Mouse (Mus musculus) lung, postnatal 10 days (tissue): ENCODE measurements around the gene Tmem50b.
A peak's percentile ranks its signal among the peaks of the same experiment; 100 is the strongest.

Experiments used
- DNase-seq: peaks from one replicate; pipeline ENCODE4 v3.0.0; 2021

Gene Tmem50b

GRCm38 (mm10) chr16:91564580-91565291 is 32.9 kb downstream of the Tmem50b start:
- no peak for DNase-seq

DNA sequence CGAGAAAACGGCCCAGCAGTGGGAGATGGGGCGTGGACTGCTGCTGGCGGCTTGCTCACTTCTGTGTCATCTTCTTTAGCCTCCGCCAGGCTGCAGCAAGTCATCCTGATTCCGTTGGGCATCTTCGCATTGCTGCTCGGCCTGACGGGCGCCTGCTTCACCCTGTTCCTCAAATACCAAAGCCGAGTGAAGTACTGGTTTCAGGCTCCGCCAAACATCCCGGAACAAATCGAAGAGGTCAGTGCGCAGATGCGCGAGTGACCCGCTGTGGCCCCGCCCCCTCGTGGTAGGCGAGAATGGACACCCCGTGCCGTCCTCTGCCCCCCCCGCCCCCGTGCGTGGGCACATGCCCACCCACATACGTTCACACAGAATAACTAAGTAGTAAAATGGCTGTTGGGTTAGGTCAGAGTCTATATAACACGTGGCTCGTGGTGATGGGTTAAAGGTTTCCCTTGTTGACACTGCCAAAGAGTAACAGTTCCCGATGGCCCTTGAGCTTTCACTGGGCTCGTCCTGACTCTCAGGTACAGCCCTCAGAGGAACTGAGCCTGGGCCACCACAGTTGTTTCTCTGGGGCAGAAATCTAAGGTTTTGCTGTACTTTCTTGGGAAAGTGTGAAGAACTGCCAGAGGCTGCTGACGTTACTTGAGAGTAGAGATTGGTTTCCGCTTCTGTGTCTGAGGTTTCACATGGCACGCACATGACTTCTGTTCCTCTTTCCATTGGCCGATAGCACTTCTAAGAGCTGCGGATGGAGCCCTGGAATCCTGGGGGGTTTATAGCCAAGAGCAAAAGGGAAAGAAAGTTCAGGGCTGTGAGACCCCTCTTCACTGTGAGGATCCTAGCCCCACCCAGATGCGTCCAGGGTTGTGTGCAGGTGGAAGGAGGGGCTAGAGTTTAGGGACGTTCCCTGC is 35.8 kb downstream of the Tmem50b start:
- no peak for DNase-seq

DNA sequence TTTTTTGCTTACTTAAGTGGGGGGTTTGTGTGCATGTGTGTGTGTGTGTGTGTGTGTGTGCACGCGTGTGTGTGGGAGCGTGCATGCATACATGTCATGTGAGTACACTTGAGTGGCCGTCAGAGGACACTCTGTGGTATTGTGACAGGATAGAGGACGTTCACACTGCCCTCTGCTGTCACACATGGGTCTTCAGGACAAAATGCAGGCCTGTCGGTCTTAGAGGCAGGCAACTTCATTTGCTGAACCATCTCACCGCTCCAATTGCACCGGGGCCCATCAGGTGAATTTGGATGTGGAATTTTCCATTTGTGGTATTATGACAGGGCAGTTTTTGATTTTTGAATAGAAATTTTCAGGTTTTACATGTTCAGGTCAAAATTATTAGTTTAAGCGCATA is 36.5 kb downstream of the Tmem50b start:
- DNase-seq: peak; percentile 64

DNA sequence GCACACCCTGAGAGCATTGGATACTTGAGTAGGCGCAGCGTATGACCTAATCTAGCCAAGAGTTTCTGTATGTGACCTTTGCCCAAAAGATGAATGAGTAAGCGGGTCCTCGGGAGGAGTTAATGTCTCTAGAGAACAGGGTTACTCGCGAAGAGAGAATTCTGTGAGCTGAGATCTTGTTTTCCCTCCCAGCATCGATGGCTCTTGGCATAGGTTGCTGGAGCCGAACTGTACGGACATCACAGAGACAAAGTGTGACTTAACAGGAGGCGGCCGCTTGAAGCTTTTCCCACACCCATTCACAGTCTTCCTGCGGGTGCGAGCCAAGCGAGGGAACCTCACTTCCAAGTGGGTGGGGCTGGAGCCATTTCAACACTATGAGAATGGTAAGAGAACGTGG is 39.9 kb downstream of the Tmem50b start:
- DNase-seq: peak; percentile 79

DNA sequence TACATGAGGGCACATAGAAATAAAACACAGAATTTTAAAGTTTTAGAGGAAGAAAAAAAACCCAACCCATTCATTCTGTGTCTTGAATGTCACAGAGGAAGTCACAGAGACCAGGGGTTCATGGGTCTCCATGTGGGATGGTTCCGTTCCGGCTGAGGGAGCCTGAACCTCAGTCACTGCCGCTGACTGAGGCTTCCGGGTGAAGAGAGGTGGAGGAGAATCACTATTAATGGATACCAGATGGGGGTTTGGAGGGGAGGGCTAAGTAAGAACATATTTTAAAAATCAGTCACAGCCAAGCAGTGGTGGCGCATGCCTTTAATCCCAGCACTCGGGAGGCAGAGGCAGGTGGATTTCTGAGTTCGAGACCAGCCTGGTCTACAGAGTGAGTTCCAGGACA is 40.4 kb downstream of the Tmem50b start:
- no peak for DNase-seq

GRCm38 (mm10) chr16:91556659-91557058 is 40.9 kb downstream of the Tmem50b start:
- no peak for DNase-seq

DNA sequence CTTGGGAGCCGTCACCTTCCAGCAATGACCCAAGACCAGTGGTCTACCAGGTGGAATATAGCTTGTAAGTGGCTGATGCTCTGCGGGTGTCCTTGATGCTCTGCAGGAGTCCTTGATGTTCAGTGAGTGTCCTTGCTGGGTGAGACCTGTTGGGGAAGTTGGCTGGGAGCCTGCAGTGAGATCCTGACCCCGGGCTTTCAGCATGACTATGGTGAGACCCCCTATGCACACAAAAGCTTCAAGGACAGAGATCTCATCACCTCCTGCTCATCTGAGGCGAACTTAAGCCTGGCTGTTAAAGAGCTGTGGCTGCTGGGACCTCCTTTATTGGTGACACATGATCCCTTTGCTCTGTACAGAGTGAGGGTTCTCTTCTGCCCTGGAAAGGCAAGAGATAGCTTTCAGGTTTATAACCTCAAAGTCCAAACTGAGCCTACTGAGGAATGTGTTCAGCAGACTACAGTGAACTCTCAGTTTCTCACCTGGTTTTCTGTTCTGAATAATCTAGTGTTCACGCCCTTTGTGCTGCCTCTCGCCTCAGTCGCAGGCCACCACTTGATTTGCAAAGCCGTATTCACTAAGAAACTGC is 42.5 kb downstream of the Tmem50b start:
- DNase-seq: no peak

DNA sequence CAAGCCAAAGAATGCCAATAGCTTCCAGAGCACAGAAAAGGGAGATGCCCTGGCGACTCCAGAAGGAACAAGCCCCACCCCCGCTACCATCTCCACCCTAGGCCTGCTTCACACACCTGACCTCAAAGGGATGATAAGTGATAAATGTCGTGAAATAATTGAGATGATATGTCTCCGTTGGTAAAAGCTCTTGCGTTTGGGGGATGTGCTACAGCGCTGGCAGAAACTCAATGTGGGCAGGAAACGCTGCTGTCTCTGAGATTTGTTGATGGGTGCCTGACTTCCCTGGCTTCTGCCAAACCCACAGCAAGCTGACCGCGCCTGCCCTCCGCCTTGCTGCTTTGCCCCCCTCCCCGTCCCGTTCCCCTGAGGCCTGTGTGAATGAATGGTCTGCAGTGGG is 44.0 kb downstream of the Tmem50b start:
- DNase-seq: peak; percentile 87

- no peak for DNase-seq
Observed at GRCm38 (mm10) chr16:91552072-91552471, 45.5 kb downstream of the Tmem50b start.

- DNase-seq: no peak
Observed at GRCm38 (mm10) chr16:91551081-91551524, 46.5 kb downstream of the Tmem50b start.

DNA sequence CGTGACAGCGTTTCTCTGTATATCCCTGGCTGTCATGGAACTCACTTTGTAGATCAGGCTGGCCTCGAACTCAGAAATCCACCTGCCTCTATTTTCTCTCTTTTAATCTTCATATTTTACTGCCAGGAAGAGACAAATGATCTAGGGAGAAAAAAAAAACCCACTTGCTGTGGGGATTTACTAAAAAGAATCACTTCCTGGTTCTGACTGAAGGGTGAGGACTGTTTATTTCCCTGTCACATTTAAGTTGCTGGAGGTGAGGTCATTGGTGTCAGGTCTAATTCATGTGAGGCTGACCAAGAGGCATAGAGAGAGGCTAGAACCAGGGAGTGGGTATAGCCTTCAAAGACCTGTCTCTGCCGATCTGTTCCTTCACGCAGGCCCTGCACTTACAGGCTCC is 48.0 kb downstream of the Tmem50b start:
- no peak for DNase-seq

GRCm38 (mm10) chr16:91548996-91549395 is 48.6 kb downstream of the Tmem50b start:
- DNase-seq: no peak

- no peak for DNase-seq
Observed at GRCm38 (mm10) chr16:91548586-91548985, 49.0 kb downstream of the Tmem50b start.

DNA sequence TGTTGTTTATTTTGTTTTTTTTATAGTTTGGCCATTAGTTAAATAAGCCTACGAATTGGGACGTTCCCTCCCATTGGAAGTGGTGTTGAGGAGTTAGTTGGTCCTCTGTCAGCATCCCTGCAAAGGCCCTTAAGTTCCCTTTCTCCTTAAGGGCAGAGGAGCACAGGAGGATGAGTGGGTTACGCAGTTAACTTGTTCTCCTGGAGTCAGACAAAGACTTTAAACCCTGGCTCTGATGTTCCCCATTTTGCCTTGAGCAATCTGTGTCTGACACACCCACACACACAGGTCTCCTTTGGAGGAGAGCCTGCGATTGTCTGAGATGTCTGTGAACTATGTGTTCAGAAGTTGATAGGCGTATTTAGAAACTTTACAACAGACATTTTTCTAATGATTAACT is 49.6 kb downstream of the Tmem50b start:
- DNase-seq: no peak

DNA sequence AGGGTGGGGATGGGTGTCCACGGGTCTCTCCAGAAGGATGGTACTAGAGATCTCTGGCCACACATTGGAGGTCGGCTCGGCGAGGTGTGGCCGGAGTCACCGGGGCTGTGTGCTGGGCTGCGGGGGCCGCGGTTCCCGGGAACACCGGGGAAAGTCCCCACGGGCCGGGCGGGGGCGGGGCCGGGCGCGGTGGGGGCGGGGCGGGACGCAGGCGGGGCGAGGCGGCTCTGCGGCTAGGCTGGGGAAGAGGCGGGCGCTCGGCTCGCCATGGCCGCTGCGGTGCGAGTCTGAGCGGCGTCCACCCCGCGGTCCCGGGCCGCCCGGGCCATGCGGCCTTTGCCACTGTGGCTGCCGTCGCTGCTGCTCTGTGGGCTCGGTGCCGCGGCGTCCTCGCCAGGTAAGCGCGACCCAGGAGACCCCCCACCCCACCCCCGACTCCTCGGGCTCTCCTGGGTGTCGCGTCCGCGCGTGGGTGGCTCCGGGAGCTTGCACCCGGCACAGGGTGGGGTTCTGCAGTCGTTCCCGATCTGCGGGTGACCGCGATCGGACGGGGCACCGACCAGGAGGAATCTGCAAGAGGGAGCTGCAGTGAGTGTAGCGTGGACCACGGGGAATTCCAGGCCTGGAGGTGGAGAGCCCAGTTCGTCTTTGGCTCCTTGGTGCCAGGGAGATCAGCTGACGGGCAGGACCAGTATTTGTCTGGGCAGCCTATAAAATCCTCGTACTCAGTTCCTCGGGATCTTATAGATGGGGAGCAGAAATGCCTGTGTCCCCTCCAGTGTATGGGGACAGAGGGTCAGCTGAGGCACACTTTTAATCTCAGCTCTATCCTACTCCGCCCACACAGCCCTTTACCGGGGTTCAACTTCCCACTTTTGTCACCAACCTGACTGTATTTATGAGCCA is 50.5 kb downstream of the Tmem50b start, which contains the start of gene Ifngr2:
TSS of gene Ifngr2 (plus strand) at position 237 of the 906 bp plus-strand sequence.
- peak; percentile 69 for DNase-seq

DNA sequence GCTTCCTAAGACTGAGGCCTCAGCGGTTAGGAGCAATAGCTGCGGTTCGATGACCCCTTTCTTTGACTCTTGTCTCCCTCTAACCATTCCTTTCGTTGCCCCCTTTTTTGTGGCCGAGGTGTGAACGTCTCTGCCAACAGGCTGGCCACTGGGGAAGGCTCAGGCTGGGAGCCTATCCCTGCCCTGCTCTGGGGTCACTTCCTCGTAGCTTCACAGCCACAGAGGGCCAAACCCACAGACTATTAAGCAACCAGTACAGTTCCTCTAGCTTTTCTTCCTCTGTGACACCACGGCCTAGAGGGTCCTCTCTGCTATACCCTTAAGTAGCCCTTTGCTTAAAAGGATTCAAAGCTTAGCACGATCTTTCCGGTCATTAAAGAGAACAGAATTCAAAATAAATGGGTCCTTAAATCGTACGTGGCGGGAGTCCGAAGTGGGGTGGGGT is 51.2 kb downstream of the Tmem50b start:
- peak; percentile 56 for DNase-seq

GRCm38 (mm10) chr16:91545597-91546281 is 51.9 kb downstream of the Tmem50b start:
- DNase-seq: peak; percentile 64

GRCm38 (mm10) chr16:91543619-91544018 is 54.0 kb downstream of the Tmem50b start:
- no peak for DNase-seq

DNA sequence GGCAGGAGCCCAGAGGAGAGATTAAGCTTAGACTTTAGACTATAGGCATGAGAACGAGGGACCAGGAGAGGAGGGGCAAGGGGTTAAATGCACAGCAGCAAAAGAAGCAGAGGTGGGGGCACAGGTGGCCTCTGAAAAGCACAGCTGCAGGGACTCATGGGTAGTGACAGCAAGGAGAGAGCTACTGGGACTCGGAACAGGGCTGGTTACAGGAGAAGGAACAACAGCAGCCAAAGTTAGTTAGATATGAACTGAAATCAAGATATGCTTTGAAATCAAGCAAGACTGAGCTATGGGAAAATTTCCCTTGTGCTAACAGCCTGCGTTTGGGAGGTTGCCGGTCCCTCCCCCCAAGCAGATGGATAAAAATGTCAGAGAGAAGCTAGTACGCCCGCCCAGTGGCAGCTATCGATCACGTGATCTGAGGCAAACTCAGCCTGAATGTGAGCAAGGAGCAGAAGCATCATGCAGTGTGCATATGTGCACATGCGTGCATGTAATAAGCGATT is 56.0 kb downstream of the Tmem50b start:
- DNase-seq: no peak

- no peak for DNase-seq
Observed at GRCm38 (mm10) chr16:91538513-91538912, 59.1 kb downstream of the Tmem50b start.

DNA sequence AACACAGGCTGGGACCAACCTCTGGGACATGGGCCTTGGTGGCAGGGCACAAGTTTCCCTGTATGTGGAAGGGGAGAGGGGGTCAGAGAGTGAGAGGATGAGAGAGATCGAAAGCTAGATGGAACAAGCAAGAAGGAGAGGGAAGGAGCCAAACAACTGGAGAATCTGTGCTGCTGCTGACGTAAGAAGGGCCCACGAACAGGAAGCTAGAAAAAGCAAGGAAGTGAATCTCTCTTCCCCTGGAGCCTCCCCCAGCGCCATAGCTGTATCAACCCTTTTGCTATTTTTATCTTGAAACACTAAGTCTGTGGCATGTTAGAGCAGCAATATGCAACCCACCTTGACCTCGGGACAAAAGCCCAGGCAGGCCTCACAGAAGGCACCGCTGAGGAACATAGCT is 59.5 kb downstream of the Tmem50b start:
- no peak for DNase-seq

- DNase-seq: no peak
Observed at GRCm38 (mm10) chr16:91537065-91537464, 60.5 kb downstream of the Tmem50b start.
